Mouse (Mus musculus) gastrocnemius, postnatal 4 days (tissue): ENCODE results near the gene Amacr. TPM values are rescaled to one million over a fixed set of nuclear protein-coding genes. Genes with fewer than 3 reads are reported as not detected.
"Not testable (repeated sequence)": the region's sequence is repeated elsewhere in the genome, so short reads cannot be mapped to it uniquely, and the experiment has no call there.

ENCODE experiments used
- DNase-seq, 2 experiments: peaks; one replicate each; pipeline ENCODE4 v3.0.0; 2021 to 2022; ENCODE audit warnings: low spot score in 2 of 2, mixed read lengths in 2 of 2
- total RNA-seq, 2 experiments: library from RNA; stranded (reverse); gene quantifications; 2 replicates each; pipeline ENCODE4 v1.2.3; 2021

The Amacr gene
- total RNA-seq, 2 experiments from 2014 or later: 19.0 to 22.1 TPM

DNA sequence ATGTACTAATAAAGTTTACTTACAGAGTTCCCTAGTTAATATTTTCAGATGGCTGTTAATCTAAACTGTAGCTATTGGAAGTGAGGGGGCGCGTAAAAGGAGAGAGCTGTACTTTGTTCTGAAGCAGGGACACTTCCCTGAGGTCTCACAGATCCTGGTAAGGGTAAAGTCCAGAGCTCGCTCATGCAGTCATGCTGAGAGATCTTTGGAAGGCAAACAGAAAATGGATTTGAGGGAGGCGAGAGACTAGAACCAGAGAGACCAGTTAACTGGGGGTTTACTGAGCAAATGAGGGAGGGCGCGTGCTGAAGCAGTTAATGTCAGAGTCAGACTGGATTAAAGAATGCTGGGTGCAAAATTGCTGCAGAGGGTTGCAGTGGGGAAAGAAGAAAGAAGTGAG is 4.2 kb downstream of the Amacr start:
- no peak for DNase-seq

GRCm38 (mm10) chr15:10986477-10986876 is 4.9 kb downstream of the Amacr start:
- DNase-seq: not testable (repeated sequence)

DNA sequence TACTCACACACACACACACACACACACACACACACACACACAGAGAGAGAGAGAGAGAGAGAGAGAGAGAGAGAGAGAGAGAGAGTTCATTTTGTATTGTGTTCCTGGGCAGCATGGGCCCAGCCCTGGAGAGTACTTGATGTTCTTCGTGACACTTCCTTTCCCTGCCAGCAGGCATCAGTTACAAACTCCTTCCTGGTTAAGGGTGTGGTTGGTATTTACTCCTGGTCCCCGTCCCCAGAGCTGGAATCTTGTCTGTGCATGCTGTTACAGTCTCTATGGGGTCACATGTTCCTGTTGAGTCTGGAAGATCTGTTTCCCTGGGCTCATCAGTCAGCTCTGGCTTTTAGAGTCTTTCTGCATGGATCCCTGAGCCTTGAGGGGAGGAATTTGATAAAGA is 8.9 kb downstream of the Amacr start:
- no peak for DNase-seq

- DNase-seq: no peak
These were observed 10.0 kb downstream of the Amacr start for GRCm38 (mm10) chr15:10991566-10991965.

GRCm38 (mm10) chr15:10999832-11000231 is 18.3 kb downstream of the Amacr start:
- DNase-seq: no peak

- no peak for DNase-seq
These were observed 18.9 kb downstream of the Amacr start, which contains the start of gene Slc45a2 for GRCm38 (mm10) chr15:11000421-11000820. Gene Slc45a2, plus strand, starts transcription at chr15:11000721.

GRCm38 (mm10) chr15:11003791-11004190 is 22.2 kb downstream of the Amacr start:
- DNase-seq: no peak

DNA sequence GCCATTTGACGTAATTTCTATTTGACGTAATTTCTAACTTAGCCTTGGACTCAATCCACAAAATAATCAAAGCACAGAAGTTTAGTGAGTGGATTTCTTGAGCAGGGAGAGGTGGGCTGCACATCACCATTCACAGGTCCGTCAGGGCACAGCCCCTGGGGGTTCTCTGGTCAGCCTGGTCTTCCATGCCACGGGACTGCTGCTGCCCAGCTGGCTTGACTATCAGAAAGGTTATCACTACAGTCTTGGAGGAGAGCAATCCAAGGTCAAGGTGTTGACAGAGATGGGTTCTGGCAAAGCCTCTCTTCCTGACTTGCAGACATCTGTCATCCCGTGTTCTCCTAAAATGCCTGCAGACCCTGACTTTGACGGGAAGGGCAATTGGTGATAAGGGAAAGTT is 23.1 kb downstream of the Amacr start:
- DNase-seq: no peak

- no peak for DNase-seq
These were observed 27.2 kb downstream of the Amacr start for GRCm38 (mm10) chr15:11008756-11009155.

DNA sequence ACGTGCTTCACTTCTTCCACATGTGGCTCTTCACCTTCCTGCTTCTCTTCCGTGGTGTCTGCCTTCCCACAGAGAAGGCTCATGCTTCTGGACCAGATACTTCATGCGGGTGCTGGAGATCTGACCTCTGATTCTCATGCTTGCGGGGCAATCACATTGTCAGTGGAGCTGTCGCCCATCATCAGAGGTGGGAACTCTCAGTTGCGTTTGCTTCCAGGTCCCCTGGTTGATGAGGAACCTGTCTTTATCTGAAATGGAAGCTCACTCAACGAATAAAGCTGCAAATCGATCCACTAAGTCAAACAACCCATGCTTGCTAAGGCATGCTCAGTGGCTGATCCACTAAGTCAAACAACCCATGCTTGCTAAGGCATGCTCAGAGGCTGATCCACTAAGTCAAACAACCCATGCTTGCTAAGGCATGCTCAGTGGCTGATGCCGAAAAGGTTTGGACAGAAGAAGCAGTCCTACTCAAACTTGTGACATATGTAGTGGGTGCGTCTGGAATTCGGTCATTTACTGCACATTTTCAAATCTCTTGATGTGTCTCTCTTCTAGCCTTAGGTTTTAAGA is 29.5 kb downstream of the Amacr start:
- DNase-seq: no peak

GRCm38 (mm10) chr15:11014931-11015330 is 33.4 kb downstream of the Amacr start:
- no peak for DNase-seq

DNA sequence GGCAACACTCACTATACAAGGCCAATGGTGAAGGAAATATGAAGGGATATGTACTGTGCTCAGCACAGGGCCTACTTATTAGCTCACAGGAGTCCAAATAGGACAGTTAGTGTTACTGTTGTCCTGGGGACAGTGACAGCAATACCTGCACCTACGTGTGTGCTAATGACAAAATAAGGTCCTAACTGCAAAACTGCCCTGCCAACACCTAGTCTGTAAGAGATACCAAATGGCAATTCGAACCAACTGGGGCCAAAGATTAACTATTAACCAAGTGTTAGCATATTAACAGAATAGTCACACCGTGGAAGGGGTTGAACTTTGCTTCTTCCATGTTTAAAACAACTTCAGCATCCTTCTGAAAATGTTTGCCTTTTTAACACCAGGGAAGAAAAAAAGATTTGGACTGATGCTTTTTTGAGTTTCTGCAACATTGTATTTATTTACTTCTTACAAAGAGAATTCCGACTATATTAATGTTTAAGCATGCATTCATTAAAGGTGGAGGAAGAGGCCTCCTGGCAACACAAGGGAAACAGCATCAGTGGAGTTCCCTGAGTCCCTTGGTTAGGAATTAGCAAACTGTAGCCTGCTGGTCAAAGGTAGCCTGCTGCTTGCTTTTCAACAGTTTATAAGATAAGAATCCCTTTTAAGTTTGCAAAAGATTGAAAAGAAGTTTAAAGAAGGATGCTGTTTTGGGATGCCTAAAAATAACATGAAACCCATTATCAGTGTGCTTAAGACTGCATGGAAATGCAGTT is 45.4 kb downstream of the Amacr start:
- DNase-seq: no peak

- DNase-seq: no peak
These were observed 48.6 kb downstream of the Amacr start for GRCm38 (mm10) chr15:11030188-11030587.

GRCm38 (mm10) chr15:11035947-11036474 is 54.5 kb downstream of the Amacr start:
- peak in 1 of 2 experiments; percentile 19 for DNase-seq

DNA sequence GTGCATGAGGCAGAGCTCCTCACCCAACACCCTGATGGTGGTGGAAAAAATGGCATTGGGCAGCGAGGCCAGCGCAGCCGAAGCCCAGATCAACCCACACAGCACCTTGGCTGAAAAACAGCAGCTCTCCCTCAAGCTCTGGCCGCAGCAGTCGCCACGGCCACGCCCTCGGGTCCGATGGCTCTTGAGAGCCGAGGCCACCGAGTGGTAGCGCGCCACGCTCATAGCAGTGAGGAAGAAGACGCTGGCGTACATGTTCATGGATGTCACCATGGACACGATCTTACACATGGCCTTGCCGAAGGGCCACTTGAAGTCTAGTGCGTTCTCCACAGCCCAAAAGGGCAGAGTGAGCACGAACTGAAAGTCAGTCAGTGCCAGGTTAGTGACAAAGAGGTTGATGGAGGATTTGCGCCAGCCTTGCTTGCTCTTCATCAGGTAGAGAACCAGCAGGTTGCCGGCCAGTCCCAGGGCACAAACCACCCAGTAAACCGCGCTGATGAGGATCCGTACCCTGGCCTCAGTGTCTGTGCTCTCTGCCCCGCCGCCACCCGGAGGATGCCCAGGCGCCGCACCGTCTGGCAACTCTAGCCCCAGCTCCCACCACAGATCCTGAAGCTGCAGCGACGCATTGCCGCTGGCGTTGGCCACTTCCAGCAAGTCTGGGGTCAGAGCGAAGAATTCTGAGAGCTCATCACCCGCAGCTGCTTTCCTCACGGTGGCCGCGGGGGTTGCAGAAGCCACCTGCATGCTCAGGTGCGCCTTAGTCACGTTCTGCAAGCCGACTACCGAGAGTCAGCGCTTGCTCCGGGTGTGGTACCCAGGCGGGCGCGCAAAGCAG is 55.2 kb downstream of the Amacr start:
- DNase-seq: peak in 1 of 2 experiments; percentile 23

DNA sequence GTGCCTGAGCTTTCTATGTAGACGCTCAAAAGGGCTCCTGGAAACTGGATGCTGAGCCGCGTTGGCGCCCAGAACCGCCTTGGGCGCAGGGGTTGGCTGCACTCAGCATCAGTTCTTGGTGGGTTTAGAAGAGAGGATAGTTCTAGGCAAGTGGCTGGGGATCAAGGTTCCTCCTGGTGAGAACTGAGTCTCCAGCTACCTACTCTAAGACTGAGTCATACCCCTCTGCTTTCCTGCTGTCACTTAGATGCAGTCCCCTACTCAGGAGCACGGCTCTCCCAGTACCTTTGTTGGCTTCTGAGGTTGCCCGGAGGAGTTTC is 55.8 kb downstream of the Amacr start:
- no peak for DNase-seq

DNA sequence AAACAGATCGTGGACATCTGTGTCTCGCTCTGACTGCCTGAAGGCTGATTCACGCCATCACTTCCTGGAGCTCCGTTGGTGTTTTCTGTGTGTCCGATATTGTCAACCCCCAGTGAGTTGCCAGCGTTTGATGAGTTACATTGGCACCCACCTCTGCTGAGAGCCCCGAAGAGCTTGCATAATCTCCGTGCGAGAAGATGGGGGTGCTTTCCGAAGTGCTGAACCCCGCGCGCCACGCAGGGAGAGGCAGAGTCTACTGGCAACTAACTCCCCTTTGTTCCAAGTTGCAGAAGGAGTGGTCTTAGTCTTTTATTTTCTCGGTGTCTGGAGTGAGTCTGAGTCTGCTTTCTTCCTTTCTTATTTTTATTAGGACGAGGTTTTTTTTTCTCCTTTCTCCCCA is 56.2 kb downstream of the Amacr start, which contains the start of gene Rxfp3:
Rxfp3 (minus strand) TSS at position 281 of the 400 bp plus-strand sequence.
- peak in 1 of 2 experiments; percentile 22 for DNase-seq

DNA sequence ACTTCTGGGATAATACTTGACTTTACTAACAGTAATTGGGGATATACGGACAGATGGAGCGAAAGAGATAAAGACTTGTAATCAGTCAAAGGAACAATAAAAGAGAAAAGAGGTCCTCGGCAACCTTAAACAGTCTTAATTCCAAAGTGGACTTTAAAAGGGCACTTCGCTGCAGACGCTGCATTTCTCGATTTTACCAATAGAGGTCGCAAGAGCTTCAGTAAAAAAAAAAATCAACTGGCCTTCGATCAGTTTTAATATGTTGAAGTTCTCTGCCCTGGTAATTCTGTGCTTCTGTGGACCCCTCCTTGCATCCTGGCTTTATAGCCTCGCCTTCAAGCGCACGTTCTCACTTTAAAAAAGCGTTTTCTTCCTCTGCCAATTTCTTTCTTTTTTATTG is 56.9 kb downstream of the Amacr start:
- peak in 1 of 2 experiments; percentile 49 for DNase-seq

GRCm38 (mm10) chr15:11040067-11040466 is 58.5 kb downstream of the Amacr start:
- DNase-seq: no peak

- no peak for DNase-seq
These were observed 59.7 kb downstream of the Amacr start for GRCm38 (mm10) chr15:11041229-11041628.

DNA sequence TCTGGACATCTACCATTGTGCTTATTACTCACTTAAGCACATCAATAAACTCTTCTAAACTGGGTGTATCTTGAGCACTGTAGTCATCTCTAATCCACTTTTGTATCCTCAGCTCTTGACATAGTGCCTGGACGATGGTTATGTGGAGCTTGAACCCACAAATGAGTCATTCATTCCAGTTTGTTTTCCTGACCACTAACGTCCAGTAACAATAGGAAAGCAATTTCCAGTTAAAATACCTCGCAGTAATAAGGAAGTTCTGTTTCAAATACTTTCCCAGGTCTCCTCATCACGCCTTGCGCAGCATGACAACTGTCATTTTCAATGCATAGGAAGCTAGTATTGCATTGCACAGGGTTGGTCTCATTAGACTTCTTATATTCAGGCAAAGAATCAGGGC is 61.3 kb downstream of the Amacr start:
- no peak for DNase-seq
